Mouse (Mus musculus) forelimb bud, embryonic 11.5 days (tissue): ENCODE measurements around the gene Pcmt1.

Experiments
- DNase-seq: peaks from one replicate; pipeline ENCODE4 v3.0.0-alpha.2; 2012; ENCODE audit warnings: low read depth, low spot score

Pcmt1 gene

DNA sequence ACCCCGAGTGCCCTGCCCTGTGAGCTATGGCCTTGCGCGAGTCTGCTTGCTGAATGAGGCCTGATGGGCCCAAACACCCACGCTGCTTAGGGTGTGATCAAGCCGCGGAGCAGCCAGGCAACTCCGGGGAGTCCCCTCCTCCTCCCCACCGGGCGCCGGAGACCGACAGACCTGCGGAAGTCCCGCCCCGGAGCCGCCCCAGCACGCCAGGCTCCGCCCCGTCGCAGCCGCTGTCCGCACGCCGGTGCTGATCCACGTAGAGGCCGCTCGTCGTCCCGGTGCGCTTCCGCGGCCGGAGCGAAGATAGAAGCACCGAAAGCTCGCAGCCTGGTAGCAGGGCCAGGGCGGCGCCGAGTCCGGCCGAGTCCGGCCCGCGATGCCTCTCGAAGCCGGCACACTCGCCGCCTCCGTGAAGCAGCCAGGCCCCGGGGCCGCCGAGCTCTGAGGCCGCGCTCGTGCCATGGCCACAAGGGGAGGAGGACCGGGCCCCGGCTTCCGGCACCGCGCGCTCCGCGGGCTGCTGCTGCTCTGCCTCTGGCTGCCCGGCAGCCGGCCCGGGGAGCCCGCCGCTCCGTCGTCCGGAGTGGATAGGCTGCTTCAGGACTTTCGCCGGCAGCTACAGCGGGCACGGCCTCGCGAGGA is 91.2 kb downstream of the Pcmt1 start, which contains the start of gene Lrp11:
TSS of gene Lrp11 (plus strand) at position 209 of the 642 bp plus-strand sequence.
- peak; percentile 80 for DNase-seq

DNA sequence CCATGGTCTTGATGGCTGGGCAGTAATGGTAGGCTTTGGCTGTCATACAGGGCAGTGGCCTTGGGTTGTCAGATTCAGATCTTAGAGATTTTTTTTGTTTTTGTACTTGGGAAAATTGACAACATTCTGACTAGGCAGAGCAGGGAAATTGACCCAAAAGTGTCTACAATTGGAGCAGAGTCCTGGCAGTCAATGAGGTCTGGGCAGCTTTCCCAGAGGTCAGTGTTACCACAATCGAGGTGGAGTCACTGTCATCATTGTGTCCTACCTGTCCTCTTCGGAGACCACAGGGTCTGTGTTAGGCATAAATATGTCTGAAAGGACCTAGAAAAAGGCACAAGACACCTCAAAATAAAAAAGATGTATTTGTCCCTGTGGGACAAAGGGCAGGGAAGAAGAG is 94.2 kb downstream of the Pcmt1 start:
- no peak for DNase-seq

DNA sequence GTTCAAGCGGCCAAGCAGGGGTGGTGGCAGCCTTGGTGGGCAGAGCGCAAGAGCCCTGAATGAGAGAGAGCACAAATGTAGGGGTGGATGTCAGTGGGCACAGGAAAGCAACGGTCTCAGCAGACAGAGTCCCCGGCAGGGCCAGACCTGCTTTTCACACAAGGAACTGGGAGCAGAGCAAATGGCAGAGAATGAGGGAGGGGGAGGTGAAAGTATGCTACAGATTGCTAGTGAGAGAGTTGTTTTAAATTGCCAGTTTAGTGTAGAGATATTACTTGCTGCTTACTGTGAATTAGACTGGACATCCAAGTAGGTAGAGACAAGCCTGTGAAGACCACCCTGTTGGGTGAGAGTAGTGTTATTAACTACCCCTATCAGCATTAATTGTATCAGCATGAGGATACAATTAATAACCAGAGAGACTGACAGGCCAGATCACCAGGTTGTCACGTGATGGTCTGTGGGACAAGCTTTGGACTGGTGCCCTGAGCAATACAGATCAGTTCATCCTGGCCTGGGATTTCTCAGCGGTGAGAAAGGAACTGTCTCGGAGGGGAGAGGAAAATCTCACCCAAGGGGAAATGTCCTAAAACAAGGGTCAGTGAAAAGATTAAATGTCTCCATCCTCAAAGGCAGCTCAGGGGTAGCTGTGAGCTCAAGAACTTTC is 97.9 kb downstream of the Pcmt1 start:
- DNase-seq, result no peak

DNA sequence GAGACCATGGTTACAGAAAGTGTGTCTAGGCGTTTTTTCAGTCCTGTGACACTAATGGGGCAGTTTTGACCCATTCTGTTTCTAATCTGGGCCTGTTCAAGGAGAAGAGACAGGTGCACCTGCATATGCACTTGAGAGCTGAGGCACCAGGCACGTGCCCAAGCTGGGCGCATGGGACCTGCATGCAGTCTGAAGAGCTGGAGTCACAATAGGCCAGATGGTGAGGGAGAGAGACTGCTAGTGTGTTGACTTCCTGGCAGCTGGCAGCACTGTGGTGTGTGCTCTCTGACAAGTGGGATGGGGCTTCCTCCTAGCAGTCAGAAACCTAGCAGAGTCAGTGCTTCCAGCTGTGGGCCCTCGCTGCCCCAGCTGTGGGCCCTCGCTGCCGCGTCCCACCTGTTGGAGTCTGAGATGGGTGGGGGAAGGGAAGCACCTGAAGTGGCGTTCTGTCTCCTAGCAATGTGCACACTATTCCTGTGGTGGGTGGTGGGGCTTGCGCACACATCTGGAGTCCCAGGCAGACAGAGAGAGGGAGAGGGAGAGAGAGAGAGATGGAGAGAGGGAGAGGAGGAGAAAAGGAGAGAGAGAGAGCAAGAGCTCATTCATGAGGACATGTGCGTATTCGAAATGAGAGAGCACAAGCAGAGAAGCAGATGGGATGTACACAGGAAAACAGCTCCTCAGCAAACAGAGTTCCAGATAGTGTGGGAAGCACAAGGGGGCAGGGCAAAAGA is 98.6 kb downstream of the Pcmt1 start:
- DNase-seq, result no peak

DNA sequence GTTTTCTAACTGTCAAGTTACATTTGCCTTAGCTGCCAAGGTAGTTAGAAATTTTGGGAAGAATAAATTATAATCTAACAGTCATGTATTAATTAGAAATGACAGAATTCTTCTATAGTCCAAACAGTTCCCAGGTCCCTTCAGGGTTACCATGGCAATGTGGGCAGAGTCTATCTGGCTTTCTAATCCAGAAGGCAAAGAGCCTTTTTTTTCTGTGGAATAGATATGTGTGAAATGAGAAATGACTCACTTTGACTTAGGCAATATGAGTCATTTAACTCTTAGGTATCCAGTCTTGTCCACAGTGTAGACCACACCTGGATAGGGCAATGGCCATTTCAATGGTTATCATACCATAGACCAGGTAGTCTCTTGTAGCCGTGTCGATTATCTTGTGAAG is 99.5 kb downstream of the Pcmt1 start:
- no peak for DNase-seq
